Mouse (Mus musculus) adrenal gland, postnatal 14 days (tissue): Measurements from ENCODE around the gene Grik4. TPM values are rescaled to one million over a fixed set of nuclear protein-coding genes. Genes with fewer than 3 reads are reported as not detected.
A peak's percentile ranks its signal among the peaks of the same experiment; 100 is the strongest.
"Not testable (repeated sequence)": the region's sequence is repeated elsewhere in the genome, so short reads cannot be mapped to it uniquely, and the experiment has no call there.

Experiments
- DNase-seq: peaks from one replicate; pipeline ENCODE4 v3.0.0; 2021; ENCODE audit warnings: mixed read lengths
- long read RNA-seq, 2 experiments: library from polyadenylated mRNA; stranded (forward); transcript quantifications; one replicate each; pipeline ENCODE4 v2.0.0; 2021
- total RNA-seq: library from RNA; stranded (reverse); gene quantifications from 2 replicates; pipeline ENCODE4 v1.2.3, GENCODE M21; 2021

The Grik4 gene
- 1.3 and 1.5 TPM in 2 replicates for total RNA-seq
- long read RNA-seq, experiment 1, full-length matches to known transcripts = 1 of 3 reads
- long read RNA-seq, experiment 1, partial matches to known transcripts = 1 of 3 reads
- long read RNA-seq, experiment 1, other reads (novel, unspliced or antisense) = 1 of 3 reads
- long read RNA-seq, experiment 2, partial matches to known transcripts = 0 of 2 reads
- long read RNA-seq, experiment 2, other reads (novel, unspliced or antisense) = 2 of 2 reads

DNA sequence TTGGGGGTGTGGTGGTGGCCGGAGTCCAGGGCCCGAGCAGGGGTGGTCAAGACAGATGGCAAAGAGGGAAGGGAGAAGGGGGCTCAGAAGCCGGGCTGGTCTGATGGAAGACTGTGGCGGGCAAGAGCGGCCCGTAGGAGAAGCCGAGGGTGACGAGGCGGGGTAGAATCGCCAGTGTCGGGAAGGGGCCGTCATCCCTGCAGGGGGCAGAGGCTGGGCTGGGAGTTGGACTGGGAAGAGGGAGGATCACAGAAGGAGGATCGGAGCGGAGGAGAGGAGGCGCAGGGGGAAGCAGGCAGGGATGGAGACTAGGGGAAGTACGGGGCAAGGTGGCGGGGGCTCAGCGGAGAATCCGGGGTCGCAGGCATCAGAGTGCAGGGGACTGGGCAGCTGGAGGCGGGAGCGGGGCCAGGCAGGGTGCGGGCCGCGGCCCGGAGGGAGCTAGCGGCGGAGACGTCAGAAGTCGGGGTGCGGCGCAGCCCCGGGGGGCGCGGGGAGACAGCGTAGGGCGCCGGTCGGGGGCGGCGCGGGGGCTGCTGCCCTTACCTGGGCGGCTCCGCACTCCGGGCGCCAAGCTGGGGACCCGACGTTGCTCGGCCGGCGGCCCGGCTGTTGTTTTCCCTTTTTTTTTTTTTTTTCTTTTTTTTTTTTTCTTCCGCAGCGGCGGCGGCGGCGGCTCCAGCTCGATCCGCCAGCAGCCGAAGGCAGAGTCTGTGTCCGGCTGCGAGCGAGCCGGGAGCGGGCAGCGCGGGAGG lies at the start of gene Grik4:
Gene Grik4, minus strand, starts transcription at position 713 of the 755 bp plus-strand sequence.
- peak; percentile 24 for DNase-seq

DNA sequence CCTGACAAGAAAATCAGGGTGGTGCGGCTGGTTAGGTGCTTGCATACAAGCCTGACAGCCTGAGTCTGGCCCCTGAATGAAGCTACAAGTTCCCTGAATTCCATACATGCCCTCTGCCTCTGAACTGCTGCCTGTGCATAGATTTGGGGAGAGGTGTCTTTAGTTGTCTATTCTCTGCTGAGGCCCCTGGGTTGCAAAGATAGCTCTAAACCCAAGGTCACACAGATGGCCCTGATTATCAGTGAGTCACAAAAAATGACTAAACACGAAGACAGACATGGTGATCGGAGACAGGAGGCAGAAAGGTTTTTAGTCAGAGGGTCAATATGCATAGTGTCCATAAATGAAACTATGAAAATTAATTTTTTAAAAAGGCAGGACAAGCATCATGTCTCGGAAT lies 49.4 kb upstream of the Grik4 start:
- DNase-seq = peak; percentile 46

DNA sequence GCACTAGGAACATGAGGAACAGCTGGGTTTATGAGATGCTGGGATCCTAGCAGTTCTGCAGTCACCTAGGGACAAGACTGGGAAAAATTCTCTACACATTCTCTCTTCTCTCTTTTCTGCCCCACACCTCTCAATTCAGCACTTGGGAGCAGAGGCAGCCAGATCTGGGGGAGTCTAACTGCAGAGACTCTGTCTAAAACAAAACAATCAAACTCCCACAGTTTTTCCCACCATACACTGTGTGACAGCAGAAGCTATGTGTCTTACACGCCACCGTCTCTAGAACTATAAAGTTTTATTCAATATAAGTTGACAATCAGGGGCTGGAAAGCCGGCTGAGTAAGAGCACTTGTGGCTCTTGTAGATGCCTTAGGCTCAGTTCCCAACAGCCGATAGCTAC lies 43.7 kb upstream of the Grik4 start:
- no peak for DNase-seq

DNA sequence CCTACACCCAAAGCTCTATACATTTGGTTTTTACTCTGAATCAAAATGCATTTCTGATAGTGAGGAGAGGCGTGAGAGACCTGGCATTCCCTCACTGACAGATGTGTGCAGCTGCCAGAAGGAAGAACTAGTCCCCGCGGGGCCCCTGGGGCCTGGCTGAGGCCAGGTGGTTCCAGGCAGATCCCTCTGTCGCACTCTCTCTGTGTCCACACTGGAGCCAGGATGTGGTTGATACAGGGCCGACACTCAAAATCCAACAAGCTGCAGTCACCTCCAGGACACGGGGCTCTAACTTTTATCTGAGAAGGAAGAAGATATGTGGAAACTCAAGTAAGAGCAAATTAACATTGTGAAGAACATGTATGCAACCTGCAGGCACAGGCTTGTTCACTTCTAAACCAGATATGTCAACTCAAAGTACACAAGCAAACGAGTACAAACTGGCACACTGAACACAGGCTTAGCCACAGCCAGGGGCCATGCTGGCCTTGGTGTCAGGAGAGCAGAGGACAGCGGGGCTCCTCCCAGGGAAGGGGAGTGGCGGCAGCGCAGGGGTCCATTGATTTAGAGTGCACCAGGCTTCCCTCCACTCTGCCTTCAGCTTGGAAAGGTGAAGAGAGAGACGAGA lies 24.7 kb upstream of the Grik4 start:
- no peak for DNase-seq

DNA sequence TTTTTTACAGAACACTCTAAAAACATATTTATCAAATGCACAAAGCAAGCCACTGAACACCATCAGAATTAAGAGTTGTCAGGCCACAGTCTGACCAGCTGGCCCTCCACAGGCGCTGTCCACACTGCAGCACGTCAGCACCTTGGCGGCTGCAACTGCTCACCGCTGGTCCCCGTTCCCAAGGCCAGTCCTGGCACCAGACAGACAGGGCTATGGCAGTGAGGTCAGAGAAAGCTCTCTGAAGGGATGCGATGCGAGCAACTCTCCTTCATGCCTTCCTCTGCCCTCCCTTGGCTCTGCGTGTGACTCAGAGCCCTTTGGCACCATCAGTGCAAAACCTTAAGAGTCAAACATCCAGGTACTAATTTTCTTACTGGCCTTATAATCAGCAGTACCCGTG lies 23.4 kb upstream of the Grik4 start:
- peak; percentile 81 for DNase-seq

DNA sequence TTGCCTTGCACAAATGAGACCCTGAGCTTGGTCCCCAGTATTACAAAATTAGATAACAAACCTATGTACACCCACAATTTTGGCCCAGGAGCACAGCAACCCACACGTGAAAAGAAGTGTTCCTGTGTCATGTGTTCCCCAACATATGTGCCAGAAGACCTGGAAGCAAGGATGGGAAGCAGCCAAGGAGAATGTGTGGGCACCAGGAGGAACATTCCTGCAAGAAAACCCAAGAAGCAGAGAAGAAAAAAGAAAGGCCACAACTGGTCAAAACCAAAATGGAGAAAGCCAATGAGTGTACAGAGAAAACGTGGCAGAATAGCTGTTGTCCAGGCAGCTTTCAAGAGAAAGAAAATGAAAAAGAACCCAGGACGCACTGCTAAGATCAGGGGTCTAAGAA lies 20.5 kb upstream of the Grik4 start:
- DNase-seq = not testable (repeated sequence)

DNA sequence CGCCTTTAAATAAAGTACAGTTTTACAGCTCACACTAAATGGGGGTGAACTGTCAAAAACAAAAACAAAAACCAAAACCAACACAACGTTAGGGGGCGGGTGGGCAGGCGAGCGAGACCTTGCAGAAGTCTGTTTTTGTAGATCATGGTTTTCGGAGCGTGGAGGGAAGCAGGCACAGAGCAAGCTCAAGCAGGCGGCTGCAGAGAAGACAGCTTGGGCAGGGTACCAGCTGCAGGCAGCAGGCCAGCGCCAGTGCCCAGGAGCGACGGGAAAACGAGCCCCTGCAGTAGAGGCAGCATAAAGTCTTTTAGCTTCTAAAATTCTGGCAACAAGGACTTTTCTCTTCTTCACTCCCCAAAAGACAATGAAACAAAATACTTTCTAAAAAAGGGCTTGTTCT lies 20.1 kb upstream of the Grik4 start:
- no peak for DNase-seq

DNA sequence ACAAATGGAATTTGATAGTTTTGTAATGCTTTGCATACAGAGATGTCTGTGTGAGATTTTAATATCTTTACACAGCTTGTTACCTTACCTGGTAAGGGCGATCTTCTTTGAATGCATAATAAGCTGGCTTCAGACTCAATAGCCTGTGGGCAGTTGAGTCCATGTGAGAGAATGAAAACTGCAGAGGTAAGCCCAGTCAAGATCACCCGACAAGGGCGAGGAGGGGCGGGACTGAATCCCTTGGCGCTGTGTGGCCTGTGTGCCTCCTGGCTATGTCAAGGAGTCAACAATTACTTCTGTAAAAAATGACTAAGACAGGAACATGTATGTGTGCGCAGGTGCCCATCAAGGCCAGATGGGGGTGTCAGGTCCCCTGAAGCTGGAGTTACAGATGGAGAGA lies 18.2 kb upstream of the Grik4 start:
- DNase-seq = no peak

DNA sequence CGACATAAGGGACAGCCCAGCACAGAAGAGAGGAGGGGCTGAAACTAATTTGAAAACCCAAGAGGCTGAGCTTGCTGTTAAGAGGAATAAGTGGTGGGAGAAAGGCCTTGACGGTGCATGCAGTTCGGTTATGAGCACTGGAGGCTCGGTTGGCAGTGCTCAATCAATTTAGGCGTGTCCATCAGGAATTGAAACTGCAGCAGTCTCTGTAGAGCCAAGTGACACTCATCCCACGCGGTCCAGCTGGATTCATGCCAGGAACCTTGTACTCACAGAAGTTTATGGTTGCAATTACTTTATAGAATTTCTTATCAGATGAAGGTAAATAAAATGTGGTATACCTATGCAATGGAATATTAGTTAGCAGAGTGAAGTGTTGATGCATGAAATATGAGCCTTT lies 14.1 kb upstream of the Grik4 start:
- peak; percentile 45 for DNase-seq

DNA sequence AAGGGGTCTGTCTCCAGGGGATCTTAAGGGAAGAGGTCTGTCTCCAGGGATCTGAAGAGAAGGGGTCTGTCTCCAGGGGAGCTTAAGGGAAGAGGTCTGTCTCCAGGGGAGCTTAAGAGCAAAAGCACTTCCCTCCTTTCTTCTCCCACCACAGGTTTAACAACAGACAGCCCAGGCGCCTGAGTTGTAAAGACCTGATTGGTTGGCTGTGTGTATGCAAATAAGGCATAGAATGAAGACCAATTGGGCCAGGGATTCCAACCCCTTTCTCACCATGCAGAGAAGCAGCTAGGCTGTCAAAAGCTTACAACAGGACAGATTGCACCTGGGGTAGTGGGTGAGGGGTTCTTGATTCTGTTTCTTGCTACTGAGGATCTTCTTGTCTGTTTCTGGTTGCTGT lies 4.1 kb upstream of the Grik4 start:
- DNase-seq = no peak

DNA sequence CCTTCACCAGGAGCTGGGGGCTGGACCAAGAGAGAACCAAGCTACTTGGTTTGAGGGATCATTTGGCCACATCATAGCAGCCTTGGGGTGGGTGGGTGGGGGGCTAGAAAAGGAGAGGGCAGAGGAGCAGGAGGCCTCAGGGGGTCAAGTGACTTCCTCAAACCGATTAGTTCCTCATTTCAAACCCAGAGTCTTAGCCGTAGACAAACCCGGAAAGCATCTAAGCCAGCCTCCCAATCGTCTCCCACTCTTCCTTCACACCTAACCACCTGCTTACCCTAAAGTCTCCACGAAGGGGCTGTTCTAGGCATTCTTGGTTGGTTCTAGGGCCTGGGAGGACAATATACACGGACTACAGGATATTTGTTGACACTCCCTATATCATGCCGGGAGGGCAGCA lies 881 bp upstream of the Grik4 start:
- DNase-seq = no peak

DNA sequence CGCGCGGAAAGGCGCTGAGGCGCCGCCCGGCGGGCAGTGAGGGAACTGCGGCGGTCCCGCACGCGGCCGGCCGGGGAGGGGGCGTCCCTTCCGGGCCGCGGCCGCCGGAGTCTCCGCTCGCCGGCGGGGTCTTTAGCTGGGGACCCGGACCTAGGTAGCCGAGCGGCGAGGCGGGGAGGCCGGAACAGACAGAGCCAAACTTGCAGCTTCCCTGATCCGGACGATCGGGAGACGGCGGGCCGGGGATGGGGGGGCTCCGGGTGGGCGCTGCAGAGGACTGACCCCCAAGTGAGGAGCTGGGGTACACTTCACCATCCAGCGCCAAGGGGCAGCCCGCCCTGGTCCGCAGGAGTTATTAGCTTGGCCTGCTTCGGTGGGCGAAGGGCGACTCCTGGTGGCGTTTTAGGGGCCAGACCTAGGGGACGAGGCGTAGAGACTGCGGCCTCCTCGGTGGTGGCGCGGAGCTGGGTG lies 278 bp upstream of the Grik4 start:
- DNase-seq = peak; percentile 93

DNA sequence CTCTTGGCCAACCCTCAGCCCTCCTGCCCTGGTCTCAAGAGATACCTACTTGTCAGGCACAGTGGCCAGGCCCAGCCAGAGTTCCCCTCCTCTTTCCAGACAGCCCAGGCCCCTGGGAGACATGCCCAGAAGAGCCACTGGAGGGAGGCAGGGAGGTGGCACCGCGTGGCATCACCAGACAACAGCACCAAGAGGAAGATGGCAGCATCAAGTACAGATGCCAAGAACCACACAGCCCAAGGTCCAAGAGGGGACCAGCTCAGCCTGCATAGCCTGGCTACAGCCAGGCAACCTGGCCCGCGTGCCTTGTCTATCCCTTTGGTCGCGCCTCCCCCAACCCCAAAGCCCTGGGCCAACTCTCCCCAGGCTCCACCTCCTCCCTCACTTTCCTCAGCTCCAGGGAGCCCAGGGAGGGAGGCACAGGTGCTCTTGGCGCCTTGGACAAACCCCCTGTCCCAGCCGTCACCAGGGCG lies 1.2 kb downstream of the Grik4 start:
- DNase-seq = peak; percentile 27

DNA sequence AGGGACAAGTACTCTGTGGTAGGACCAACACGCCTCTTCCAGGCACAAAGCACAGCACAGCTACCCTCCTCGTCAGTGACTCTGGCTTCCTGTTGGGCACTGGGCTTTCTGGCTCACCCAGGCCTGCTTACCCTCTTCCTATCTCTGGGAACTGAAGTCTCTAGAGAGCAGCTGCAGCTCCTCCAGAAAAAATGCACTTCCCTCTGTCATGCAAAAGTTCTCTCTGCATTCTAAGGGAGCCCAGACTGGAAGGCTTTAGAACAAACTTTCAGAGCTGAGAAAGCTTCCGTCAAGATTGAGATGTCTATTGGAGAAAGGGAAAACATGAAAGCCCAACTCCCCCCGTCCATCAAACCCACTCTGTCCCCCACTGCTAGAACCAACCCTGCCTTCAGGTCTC lies 2.1 kb downstream of the Grik4 start:
- no peak for DNase-seq

DNA sequence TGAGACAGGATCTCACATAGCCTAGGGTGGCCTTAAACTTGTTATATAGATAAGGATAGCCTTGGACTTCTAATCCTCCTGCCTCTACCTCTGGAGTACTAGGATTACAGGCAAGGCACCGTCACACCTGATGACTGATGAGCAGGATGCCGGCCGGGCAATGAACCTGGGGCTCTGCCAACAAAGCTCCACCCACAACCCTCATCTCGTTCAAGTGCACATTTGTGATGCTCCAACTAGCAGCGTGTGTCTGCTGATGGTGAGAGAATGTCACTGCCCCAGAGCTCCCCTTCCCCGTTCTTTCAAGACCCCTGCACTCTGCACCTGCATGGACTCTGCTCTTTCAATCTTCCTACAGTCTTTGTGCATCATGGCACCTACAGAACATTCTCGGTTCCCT lies 12.1 kb downstream of the Grik4 start:
- DNase-seq = no peak

DNA sequence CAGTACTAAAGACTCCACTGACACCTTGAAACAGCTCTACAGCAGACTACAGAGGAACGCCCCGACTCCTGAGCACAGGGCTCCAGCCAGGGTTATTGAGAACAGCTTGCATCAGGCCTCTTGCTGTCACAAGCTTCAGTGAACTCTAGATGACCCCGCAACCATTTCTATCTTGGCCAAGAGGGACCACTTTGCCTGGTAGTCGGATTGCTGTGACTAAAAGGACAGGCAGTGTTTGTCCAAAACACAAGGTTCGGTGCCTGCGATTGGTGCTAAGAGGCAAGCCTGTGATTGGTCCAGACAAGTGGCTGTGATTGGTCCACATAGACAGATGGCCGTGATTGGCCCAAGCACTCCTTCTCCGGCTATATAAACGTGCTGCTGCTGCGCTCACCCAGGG lies 16.8 kb downstream of the Grik4 start:
- no peak for DNase-seq

DNA sequence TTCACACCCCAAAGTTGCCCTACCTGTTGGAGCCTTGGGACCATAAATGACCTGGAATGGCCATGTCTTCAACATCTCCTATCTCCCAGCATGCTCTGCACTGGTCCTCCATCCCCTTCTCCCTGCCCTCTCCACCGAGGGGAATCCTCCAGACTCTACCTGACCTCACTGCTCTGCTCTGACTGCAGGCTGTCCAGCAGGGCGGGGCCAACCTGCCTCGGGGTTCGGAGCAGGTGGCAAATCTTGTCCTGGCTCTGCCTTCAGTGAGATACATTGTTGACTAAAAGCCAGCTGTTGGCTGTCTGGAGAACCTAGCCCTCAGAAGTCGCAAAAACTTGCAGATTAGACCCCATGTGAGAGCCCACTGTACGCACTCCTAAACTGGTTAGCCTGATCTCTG lies 17.7 kb downstream of the Grik4 start:
- no peak for DNase-seq

DNA sequence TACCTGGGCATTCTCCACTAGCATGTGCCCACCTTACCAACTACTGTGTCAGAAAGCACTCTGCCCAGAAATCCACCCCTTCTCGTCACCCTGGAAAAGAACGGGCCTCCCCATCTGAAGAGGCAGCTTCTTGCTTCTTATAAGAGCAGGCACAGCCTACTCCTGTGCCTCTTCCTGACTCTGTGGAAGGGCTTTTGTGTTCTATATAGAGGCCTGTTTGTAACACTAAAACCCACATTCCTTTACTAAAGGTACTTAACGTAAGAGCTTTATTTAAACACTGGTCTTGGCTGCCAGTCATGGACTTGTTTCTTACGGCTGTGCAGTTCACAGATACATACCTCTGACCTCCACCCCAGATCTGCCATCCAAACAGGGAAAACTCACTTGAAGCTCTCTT lies 22.5 kb downstream of the Grik4 start:
- no peak for DNase-seq

DNA sequence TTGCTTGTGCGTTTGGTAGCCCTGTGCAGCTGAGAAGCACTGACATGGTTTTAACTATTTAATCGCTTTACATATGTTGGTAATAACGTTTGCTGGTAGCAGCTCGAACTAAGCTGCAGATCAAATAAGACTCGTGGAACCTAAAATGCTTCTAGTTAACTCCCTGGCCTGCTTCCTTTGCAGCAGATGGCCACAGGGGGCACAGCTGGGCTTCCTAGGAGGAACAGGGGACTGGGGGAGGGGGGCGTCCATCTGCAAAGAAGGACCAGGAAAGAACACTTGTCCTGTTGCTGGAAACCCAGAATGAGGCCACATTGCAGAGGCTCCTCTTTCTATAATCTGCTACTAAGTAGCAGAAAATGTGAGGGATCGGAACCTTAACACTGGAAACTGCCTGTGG lies 24.1 kb downstream of the Grik4 start:
- DNase-seq = no peak

DNA sequence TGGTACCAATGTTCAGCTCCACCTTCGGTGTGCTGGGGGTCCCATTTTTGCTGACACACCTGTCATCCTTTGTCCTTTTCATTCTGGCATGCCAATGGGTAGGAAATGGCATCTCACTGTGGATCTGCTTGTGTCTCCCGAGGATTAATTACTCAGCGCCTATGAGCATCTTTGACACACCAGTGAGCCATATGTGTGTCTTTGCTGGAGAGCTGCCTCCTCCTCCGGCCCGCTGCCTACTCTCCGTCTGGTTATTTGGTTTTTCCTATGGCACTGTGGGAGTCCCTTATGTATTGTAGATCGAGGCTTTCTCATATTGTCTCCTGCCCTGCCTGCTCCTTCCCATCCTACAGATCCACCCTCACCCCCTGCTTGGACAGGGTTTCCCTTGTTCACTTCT lies 26.4 kb downstream of the Grik4 start:
- no peak for DNase-seq

DNA sequence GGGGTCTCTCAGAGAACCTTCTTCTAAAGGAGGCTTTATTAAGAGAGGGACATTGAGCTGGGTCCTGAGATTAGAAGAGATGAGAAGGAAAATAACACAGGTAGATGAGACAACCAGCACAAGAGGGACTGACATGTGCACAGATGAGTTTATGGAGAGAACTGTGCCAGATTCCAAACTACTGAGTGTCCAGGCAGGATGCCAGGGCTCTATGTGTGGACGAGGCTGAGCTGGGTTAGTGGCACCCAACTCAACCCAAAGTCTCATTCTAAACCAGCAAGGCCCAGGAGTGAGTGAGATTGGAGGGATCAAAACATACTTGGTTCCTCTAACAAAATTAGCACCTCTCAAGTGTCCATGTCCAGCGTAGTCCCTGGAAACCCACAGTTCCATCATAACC lies 31.1 kb downstream of the Grik4 start:
- DNase-seq = no peak

DNA sequence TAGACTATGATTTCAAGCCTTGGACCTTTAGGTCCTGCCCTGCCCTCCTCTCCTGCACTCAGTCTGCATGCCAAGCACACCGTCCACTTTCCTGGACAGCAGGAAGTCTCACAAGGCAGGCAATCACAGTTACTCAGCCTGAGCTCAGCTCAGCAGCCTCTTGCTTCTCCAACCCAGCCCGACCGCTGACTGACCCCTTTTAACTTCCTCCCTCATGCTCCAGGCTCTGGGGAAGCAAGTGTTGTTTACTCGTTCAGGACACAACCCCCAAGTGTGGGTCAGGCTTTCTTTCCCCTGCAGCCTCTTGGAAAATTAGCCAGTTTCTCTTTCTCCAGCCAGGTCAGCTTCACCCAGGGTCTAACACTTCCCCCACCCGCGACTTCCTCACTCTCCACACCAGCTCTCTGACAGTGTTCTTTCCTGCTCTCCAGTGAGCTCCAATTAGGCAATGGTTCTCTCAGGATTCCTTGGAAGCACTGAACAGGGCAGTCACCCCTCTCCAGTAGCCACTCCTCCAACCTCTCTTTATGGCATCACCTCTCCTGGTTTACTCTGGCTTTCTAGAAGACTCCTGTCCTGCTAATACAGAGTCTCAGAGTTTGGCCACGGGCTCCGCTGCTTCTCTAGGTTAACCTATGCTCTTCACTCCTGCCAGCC lies 35.5 kb downstream of the Grik4 start:
- DNase-seq = peak; percentile 19

DNA sequence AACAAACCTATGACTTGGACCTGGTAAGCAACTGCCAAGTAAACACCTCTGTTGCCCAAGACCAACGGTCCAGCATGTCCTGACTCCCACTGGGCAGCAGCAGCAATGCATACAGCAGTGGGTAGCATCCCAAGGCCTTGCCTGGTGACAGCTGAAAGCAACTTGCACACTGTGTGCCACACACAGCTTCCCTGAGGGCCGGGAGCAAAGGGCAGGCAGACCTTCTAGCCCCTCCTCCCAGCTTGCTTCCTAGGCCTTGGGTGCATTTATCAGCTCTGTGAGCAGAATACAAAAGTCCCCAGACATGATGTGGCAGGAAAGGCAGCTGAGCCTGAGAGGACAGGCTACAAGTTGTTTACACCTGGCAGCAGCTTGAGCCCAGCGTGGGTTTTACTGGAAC lies 37.3 kb downstream of the Grik4 start:
- DNase-seq = no peak
